Mouse (Mus musculus): ENCODE results near the gene Rfx1.

Rfx1 gene

GRCm38 (mm10) chr8:84063861-84064610 lies 2.6 kb upstream of the Rfx1 start:
- DNase-seq, result peak; percentile 27

GRCm38 (mm10) chr8:84065037-84065436 lies 1.6 kb upstream of the Rfx1 start, which contains the start of gene Gm10643:
TSS of gene Gm10643 (minus strand) at chr8:84065137.
- DNase-seq, result no peak

GRCm38 (mm10) chr8:84065457-84066072 lies 1.1 kb upstream of the Rfx1 start:
- DNase-seq, result no peak

- DNase-seq, result peak; percentile 97
These were observed 476 bp downstream of the Rfx1 start for GRCm38 (mm10) chr8:84067047-84067573.

DNA sequence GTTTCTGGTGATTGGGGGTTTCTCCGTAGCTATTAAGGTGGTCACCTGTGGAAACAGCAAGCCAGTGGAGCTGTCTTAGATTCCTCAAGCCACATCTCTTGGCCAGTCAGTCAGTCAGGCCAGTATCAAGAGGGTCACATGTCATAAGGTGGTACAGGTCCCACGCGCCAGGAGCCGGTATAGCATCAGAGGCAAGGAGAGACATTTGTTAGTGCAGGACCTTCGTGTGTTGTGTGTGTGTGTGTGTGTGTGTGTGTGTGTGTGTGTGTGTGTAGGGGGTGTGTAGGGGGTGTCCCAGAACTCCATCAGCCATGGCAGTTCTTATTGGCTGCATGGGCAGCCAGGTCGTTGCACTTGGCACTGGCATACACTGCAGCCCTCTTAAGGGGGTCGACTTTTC lies 1.3 kb downstream of the Rfx1 start:
- DNase-seq, result no peak

- DNase-seq, result no peak
These were observed 1.8 kb downstream of the Rfx1 start for GRCm38 (mm10) chr8:84068316-84069035.

DNA sequence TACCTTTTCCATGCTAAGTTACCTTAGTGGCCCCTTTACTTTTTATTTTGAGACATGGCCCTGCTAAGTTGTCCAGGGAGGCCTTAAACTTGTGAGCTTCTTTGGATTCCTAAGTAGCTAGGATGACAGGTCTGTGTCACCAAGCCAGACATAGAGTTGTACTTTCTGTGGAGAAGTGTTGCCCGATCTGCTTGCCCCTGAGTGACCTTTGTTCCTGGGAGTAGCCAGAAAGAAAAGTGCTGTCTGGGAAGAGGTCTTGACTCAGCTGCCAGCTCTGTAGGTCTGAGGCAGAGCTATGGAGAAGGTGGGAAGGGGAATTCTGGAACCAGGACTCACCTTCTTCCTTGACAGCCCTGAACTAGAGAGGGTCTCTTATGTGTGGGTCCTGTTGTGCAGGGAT lies 2.5 kb downstream of the Rfx1 start:
- DNase-seq, result peak; percentile 62

GRCm38 (mm10) chr8:84069750-84070149 lies 3.1 kb downstream of the Rfx1 start:
- DNase-seq, result peak; percentile 21

- no peak for DNase-seq
These were observed 3.6 kb downstream of the Rfx1 start for GRCm38 (mm10) chr8:84070241-84070640.

GRCm38 (mm10) chr8:84070667-84071066 lies 4.0 kb downstream of the Rfx1 start:
- no peak for DNase-seq

DNA sequence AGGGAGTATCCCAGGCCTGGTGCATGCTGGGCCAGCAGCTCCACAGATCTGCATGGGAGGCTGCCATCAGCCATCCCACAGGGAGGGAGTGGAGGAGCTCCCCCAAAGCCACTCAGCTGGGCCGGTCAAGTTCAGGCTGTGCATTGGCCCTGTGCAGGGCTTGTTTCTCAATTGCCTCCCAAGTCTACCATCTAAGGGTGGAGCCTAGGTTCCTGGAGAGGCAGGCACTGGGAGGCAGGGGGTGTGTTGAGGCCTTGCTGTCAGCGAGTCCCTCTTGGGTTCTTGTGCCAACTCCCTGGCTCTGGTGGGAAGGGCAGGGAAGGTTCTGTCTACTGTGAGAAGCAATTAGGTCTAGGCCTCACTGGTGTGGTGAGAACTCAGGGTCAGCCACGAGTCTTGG lies 5.3 kb downstream of the Rfx1 start:
- DNase-seq, result no peak

DNA sequence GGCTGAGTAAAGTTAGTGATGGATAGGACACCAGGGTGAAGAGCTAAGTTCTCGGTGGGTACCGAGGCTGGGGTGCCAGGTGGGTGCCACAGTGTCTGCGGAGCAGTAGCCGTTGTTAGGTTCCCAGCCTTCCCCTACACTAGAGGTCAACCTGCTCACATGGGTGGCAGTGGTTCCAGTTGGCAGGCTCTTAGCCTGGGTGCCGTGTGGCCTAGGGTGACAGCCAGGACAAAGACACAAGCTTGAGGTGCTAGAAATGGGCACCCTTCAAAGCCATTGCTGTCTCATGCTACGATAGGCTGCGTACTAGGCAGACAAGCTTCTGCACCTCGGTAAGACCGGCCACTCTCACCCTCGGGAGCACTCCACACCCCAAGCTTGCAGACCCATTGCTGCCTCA lies 5.7 kb downstream of the Rfx1 start:
- no peak for DNase-seq

- no peak for DNase-seq
These were observed 6.8 kb downstream of the Rfx1 start for GRCm38 (mm10) chr8:84073230-84073976.

DNA sequence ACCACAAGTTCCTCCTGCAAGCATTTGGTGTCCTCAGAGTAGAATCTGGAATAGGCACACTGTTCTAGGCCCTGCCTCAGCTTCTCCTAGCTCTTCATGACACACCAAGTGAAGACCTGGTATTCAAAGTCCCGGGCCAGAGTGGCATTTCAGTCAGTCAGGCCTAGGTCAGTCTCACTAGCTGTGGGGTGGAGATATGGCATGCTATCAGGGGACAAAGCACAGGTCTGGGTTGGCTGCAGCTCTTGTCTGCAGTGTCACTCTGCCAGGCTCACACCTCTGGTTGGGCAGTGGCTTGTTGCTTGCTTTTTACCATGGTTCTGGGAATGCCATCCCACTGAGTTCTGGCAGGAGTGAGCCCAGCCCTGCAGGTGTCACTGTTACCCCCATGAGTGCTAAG lies 9.8 kb downstream of the Rfx1 start:
- no peak for DNase-seq

DNA sequence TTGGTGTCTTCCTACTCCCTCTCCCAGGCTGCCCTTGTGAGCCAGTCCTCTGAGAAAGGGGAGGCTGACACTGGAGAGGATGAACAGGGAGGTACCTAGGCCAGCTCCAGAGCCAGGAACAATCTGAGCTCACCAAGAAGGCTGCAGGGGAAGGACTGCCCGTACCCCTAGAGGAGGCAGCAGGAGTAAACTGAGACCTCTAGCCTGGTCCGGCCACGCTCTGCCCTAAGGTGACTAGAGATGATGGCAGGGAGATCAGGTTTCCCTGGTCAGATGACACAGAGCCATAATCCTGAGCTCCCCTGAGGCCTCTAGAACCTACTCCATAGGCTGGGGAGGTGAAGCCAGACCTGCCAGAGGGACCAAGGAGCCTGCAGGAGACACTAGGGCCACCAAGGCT lies 10.2 kb downstream of the Rfx1 start:
- no peak for DNase-seq

GRCm38 (mm10) chr8:84079206-84079605 lies 12.6 kb downstream of the Rfx1 start:
- no peak for DNase-seq

GRCm38 (mm10) chr8:84083829-84084241 lies 17.2 kb downstream of the Rfx1 start:
- peak; percentile 90 for DNase-seq

DNA sequence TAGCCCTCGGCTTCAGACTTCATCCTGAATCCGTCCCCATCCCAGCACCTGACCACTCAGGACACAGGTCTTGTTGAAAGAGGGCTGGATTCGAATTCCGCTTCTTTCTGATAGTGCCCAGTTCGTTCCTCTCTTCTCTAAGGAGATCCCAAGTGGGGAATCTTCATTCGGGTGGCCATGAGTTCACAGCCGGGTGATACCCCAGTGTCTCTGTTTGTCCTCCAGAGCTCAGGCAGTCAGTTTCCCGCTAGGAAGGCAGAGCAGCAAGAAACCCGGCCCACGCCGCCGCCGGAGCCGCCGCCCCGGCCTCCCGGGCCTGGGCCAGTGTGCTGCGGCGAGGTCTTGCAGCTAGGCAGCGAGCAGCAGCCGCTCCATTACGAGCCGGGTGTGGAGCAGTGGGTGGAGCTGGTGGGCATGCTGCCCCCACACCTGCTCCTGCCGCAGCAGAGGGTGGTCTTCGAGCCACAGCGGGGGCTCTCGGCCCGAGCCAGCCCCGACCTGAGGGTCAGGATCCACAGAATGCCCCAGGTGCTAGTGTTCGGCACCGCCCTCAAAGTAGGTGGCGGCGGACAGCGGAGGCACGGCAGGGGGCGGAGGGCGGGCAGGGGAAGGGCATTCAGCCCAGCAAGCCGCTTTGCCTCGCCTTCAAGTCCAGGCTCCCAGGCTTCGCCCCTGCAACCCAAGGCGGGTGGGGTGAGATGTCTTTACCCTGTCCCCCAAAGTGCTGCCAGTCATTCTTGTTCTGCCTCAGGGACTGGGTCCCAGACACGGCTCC lies 17.9 kb downstream of the Rfx1 start:
- peak; percentile 52 for DNase-seq

GRCm38 (mm10) chr8:84087156-84087555 lies 20.5 kb downstream of the Rfx1 start:
- peak; percentile 59 for DNase-seq

DNA sequence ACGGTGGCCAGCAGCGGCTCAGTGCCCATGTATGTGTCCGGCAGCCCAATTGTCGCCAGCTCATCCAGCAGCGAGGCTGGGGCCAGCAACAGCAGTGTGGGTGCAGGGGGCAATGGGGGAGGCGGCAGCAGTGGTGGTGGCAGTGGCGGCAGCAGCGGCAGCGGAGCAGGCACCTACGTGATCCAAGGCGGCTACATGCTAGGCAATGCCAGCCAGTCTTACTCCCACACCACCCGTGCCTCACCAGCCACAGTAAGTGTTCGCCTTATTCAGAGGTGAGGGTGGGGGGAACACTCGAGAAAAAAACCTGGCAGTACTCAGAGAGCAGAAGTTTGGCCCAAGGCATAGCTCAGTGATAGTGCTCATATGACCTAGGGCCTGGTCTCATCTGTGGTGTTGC lies 21.2 kb downstream of the Rfx1 start:
- DNase-seq, result no peak

DNA sequence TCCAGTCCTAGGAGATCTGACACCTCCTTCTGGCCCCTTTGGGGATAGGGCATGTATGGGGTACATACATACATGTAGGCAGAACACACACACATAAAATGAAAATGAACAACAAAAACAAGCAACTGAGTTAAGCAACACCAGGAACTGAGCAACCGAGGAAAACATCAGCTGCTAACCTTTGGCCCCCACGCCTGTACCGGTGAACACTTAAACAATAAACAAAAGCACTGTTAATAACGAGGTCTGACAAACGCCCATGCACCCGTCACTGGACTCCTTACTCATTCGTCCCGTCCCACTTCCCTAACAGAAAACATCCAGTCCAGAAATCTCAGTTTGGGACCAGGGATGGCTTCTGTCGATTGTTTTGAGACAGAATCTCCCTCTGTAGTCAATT lies 22.6 kb downstream of the Rfx1 start:
- DNase-seq, result no peak

GRCm38 (mm10) chr8:84090585-84090984 lies 24.0 kb downstream of the Rfx1 start:
- no peak for DNase-seq
